Mouse (Mus musculus) MEL (cell line): ENCODE data around the gene Cdk2ap2. TPM values are rescaled to one million over a fixed set of nuclear protein-coding genes. Genes with fewer than 3 reads are reported as not detected.

Experiments
- DNase-seq: peaks from one replicate; pipeline ENCODE4 v3.0.0; 2011; ENCODE audit warnings: low read depth, low spot score
- H3K27ac ChIP-seq: 2 replicates; pipeline ENCODE4 v1.5.1; 2012; ENCODE audit warnings: low read depth, mild to moderate bottlenecking, control low read depth, low read length, moderate library complexity; ENCODE audit not compliant: control insufficient read depth
- H3K27me3 ChIP-seq, 2 experiments: fragments of 150-350 bp in 1 of 2; sonication (generic) in 1 of 2; 2 replicates each; pipeline ENCODE4 v1.6.1; 2012; ENCODE audit warnings: low read length in 2 of 2, mild to moderate bottlenecking in 2 of 2, improper control_type of control experiment in 1 of 2, moderate library complexity in 1 of 2; ENCODE audit not compliant: insufficient read depth in 2 of 2, control insufficient read depth in 1 of 2
- H3K36me3 ChIP-seq, 2 experiments: 2 replicates each; pipeline ENCODE4 v1.6.1; 2012 to 2014; ENCODE audit warnings: low read length in 2 of 2, improper control_type of control experiment in 1 of 2, inconsistent platforms in 1 of 2, mild to moderate bottlenecking in 1 of 2; ENCODE audit not compliant: insufficient read depth in 2 of 2, control insufficient read depth in 1 of 2
- H3K4me1 ChIP-seq, 2 experiments: fragments of 150-350 bp in 1 of 2; sonication (generic) in 1 of 2; 2 replicates each; pipeline ENCODE4 v1.6.1; 2012; ENCODE audit warnings: low read length in 2 of 2, improper control_type of control experiment in 1 of 2, mild to moderate bottlenecking in 1 of 2; ENCODE audit not compliant: insufficient read depth in 2 of 2, control insufficient read depth in 1 of 2
- H3K4me3 ChIP-seq, 2 experiments: fragments of 150-350 bp in 1 of 2; sonication (generic) in 1 of 2; 2 replicates each; pipeline ENCODE4 v1.5.1; 2012; ENCODE audit warnings: low read depth in 2 of 2, low read length in 2 of 2, mild to moderate bottlenecking in 2 of 2, moderate library complexity in 2 of 2, control low read depth in 1 of 2, improper control_type of control experiment in 1 of 2; ENCODE audit not compliant: control insufficient read depth in 1 of 2, insufficient read depth in 1 of 2
- H3K79me2 ChIP-seq: 2 replicates; pipeline ENCODE4 v1.6.1; 2012; ENCODE audit warnings: mild to moderate bottlenecking, low read length, moderate library complexity; ENCODE audit not compliant: control insufficient read depth, poor library complexity, insufficient read depth
- H3K9ac ChIP-seq: 2 replicates; pipeline ENCODE4 v1.6.1; 2012; ENCODE audit warnings: low read depth, mild to moderate bottlenecking, control low read depth, low read length, moderate library complexity; ENCODE audit not compliant: control insufficient read depth, poor library complexity, severe bottlenecking
- H3K9me3 ChIP-seq: fragments of 150-350 bp; sonication (generic); replicated peaks from 2 replicates; pipeline ENCODE4 v1.6.1; 2012; ENCODE audit warnings: mild to moderate bottlenecking, low read length, improper control_type of control experiment, moderate library complexity; ENCODE audit not compliant: insufficient read depth
- BHLHE40 ChIP-seq: IDR thresholded peaks from 2 replicates; pipeline ENCODE4 v1.6.1; 2012; ENCODE audit warnings: low read depth, mild to moderate bottlenecking, inconsistent platforms, low read length, improper control_type of control experiment, borderline replicate concordance
- CHD1 ChIP-seq: IDR thresholded peaks from 2 replicates; pipeline ENCODE4 v1.6.1; 2012; ENCODE audit warnings: low read depth, mild to moderate bottlenecking, inconsistent platforms, low read length, improper control_type of control experiment
- CHD2 ChIP-seq: IDR thresholded peaks from 2 replicates; pipeline ENCODE4 v1.6.1; 2011; ENCODE audit warnings: low read length, improper control_type of control experiment
- CTCF ChIP-seq, 3 experiments: IDR thresholded peaks in 2 of 3; conservative IDR thresholded peaks in 1 of 3; 2 replicates each; pipeline ENCODE4 v1.5.1; 2011 to 2012; ENCODE audit warnings: low read length in 3 of 3, low read depth in 2 of 3, mild to moderate bottlenecking in 2 of 3, improper control_type of control experiment in 1 of 3, inconsistent platforms in 1 of 3, mixed read lengths in 1 of 3, moderate library complexity in 1 of 3; ENCODE audit not compliant: control insufficient read depth in 1 of 3, insufficient read depth in 1 of 3, poor library complexity in 1 of 3, severe bottlenecking in 1 of 3
- ELF1 ChIP-seq: IDR thresholded peaks from 2 replicates; pipeline ENCODE4 v1.6.1; 2014; ENCODE audit warnings: low read depth, mild to moderate bottlenecking, inconsistent platforms, low read length, improper control_type of control experiment, moderate library complexity
- ETS1 ChIP-seq: IDR thresholded peaks from 2 replicates; pipeline ENCODE4 v1.6.1; 2012; ENCODE audit warnings: low read depth, mild to moderate bottlenecking, inconsistent platforms, low read length, improper control_type of control experiment, moderate library complexity
- JUND ChIP-seq: IDR thresholded peaks from 2 replicates; pipeline ENCODE4 v1.6.1; 2011; ENCODE audit warnings: low read depth, mild to moderate bottlenecking, improper control_type of control experiment, low read length
- KAT2A ChIP-seq: conservative IDR thresholded peaks from 2 replicates; pipeline ENCODE4 v1.6.1; 2012; ENCODE audit warnings: low read depth, low read length, improper control_type of control experiment, inconsistent platforms
- MAFK ChIP-seq: IDR thresholded peaks from 2 replicates; pipeline ENCODE4 v1.6.1; 2011; ENCODE audit warnings: low read depth, mild to moderate bottlenecking, low read length, improper control_type of control experiment, borderline replicate concordance
- MAZ ChIP-seq: IDR thresholded peaks from 2 replicates; pipeline ENCODE4 v1.6.1; 2012; ENCODE audit warnings: low read depth, mild to moderate bottlenecking, inconsistent platforms, low read length, improper control_type of control experiment
- MEF2A ChIP-seq: IDR thresholded peaks from 2 replicates; pipeline ENCODE4 v1.6.1; 2014; ENCODE audit warnings: low read depth, mild to moderate bottlenecking, inconsistent platforms, low read length, improper control_type of control experiment; ENCODE audit not compliant: poor library complexity, insufficient replicate concordance, severe bottlenecking; ENCODE audit errors: extremely low read depth
- MXI1 ChIP-seq: IDR thresholded peaks from 2 replicates; pipeline ENCODE4 v1.6.1; 2011; ENCODE audit warnings: mild to moderate bottlenecking, low read depth, low read length, improper control_type of control experiment
- MYB ChIP-seq: IDR thresholded peaks from 2 replicates; pipeline ENCODE4 v1.6.1; 2011; ENCODE audit warnings: mild to moderate bottlenecking, low read depth, low read length, improper control_type of control experiment
- NELFE ChIP-seq: IDR thresholded peaks from 2 replicates; pipeline ENCODE4 v1.6.1; 2011; ENCODE audit warnings: low read depth, low read length, improper control_type of control experiment
- POLR2A ChIP-seq, 2 experiments: IDR thresholded peaks; 2 replicates each; pipeline ENCODE4 v1.6.1; 2011 to 2012; ENCODE audit warnings: low read length in 2 of 2, mild to moderate bottlenecking in 2 of 2, control low read depth in 1 of 2, improper control_type of control experiment in 1 of 2, low read depth in 1 of 2, moderate library complexity in 1 of 2; ENCODE audit not compliant: control insufficient read depth in 1 of 2, insufficient read depth in 1 of 2, poor library complexity in 1 of 2
- RAD21 ChIP-seq: IDR thresholded peaks from 2 replicates; pipeline ENCODE4 v1.6.1; 2011; ENCODE audit warnings: mild to moderate bottlenecking, low read depth, low read length, improper control_type of control experiment
- SIN3A ChIP-seq: IDR thresholded peaks from 2 replicates; pipeline ENCODE4 v1.6.1; 2012; ENCODE audit warnings: low read length, improper control_type of control experiment, inconsistent platforms
- SMC3 ChIP-seq: IDR thresholded peaks from 2 replicates; pipeline ENCODE4 v1.6.1; 2011; ENCODE audit warnings: low read depth, low read length, improper control_type of control experiment
- TAL1 ChIP-seq: IDR thresholded peaks from 2 replicates; pipeline ENCODE4 v1.6.1; 2012; ENCODE audit warnings: mild to moderate bottlenecking, inconsistent platforms, low read length, moderate library complexity, mixed read lengths
- TBP ChIP-seq: IDR thresholded peaks from 2 replicates; pipeline ENCODE4 v1.8.0; 2011; ENCODE audit warnings: low read depth, low read length, improper control_type of control experiment
- TCF12 ChIP-seq: IDR thresholded peaks from 2 replicates; pipeline ENCODE4 v1.6.1; 2014; ENCODE audit warnings: low read depth, mild to moderate bottlenecking, inconsistent platforms, low read length, improper control_type of control experiment, moderate library complexity
- UBTF ChIP-seq: IDR thresholded peaks from 2 replicates; pipeline ENCODE4 v1.6.1; 2012; ENCODE audit warnings: low read depth, mild to moderate bottlenecking, inconsistent platforms, low read length, improper control_type of control experiment, moderate library complexity, borderline replicate concordance; ENCODE audit not compliant: insufficient read depth
- USF1 ChIP-seq: IDR thresholded peaks from 2 replicates; pipeline ENCODE4 v1.6.1; 2014; ENCODE audit warnings: low read depth, mild to moderate bottlenecking, inconsistent platforms, low read length, improper control_type of control experiment, moderate library complexity
- ZC3H11A ChIP-seq: IDR thresholded peaks from 2 replicates; pipeline ENCODE4 v1.6.1; 2012; ENCODE audit warnings: low read depth, mild to moderate bottlenecking, inconsistent platforms, low read length, improper control_type of control experiment
- ZKSCAN1 ChIP-seq: IDR thresholded peaks from 2 replicates; pipeline ENCODE4 v1.6.1; 2012; ENCODE audit warnings: low read depth, mild to moderate bottlenecking, inconsistent platforms, low read length, improper control_type of control experiment, moderate library complexity
- ZMIZ1 ChIP-seq: IDR thresholded peaks from 2 replicates; pipeline ENCODE4 v1.6.1; 2012; ENCODE audit warnings: low read depth, mild to moderate bottlenecking, inconsistent platforms, low read length, improper control_type of control experiment, moderate library complexity
- ZNF384 ChIP-seq: IDR thresholded peaks from 2 replicates; pipeline ENCODE4 v1.6.1; 2012; ENCODE audit warnings: low read depth, mild to moderate bottlenecking, inconsistent platforms, low read length, improper control_type of control experiment
- polyA plus RNA-seq, 2 experiments: library from polyadenylated mRNA; stranded (reverse) in 1 of 2; unstranded in 1 of 2; fragments of >175 nt in 1 of 2; fragments of >200 nt in 1 of 2; gene quantifications; 2 replicates each; pipeline versions ENCODE4 v1.2.1 to v1.2.4; 2012; ENCODE audit warnings: low replicate concordance in 2 of 2, low read depth in 1 of 2; ENCODE audit not compliant: insufficient read length in 2 of 2, insufficient read depth in 1 of 2, missing spikeins in 1 of 2
- total RNA-seq: library from RNA; depleted of rRNA; stranded (reverse); fragments of 300-350 nt; gene quantifications from 2 replicates; pipeline ENCODE4 v1.2.3, GENCODE M21; 2012

The Cdk2ap2 gene
- total and polyA plus RNA-seq, 3 experiments: 53.5 to 97.6 TPM; not detected in 1

GRCm38 (mm10) chr19:4072706-4073424 lies 24.1 kb upstream of the Cdk2ap2 start:
- H3K79me2 ChIP-seq: no peaks in the 10 kb centered on the region
- no peak overlapping the region for H3K9ac ChIP-seq
- no peak overlapping the region for H3K27ac ChIP-seq
- H3K4me3 ChIP-seq: no peak overlapping the region
- TF ChIP-seq JUND (no peak), MXI1 (no peak), ELF1 (no peak), ZNF384 (no peak), TBP (no peak), POLR2A (IDR thresholded peaks at IDR 0.05; ENCODE audit: control insufficient read depth in 1 of 2, insufficient read depth in 1 of 2, low read depth in 1 of 2, low read length in 2 of 2, poor library complexity in 1 of 2) (no peak), ZC3H11A (no peak), ZMIZ1 (no peak), USF1 (no peak), TCF12 (no peak), SMC3 (no peak), CHD2 (no peak), MEF2A (no peak), KAT2A (no peak), CHD1 (no peak), CTCF (IDR thresholded peaks at IDR 0.05 in 2 of 3, conservative IDR thresholded peaks at IDR 0.05 in 1 of 3; ENCODE audit: control insufficient read depth in 1 of 3, insufficient read depth in 1 of 3, low read depth in 2 of 3, low read length in 3 of 3, poor library complexity in 1 of 3, severe bottlenecking in 1 of 3) (no peak)
- TF ChIP-seq, all 39 proteins: peak for 0
- Histone ChIP-seq H3K4me1 (no peaks in the 10 kb centered on the region), H3K9me3 (no peaks in the 10 kb centered on the region), H3K27me3 (peaks cover 9 to 11% of the 10 kb centered on the region in 2 experiments), H3K36me3 (no peaks in the 10 kb centered on the region)
- DNase-seq: no peak

- no peaks in the 10 kb centered on the region for H3K9me3 ChIP-seq
- H3K79me2 ChIP-seq: no peaks in the 10 kb centered on the region
- no peaks in the 10 kb centered on the region for H3K36me3 ChIP-seq
- peaks cover 0 to 5% of the 10 kb centered on the region in 2 experiments; a peak in 1 of 4 replicates for H3K4me1 ChIP-seq
- no peak overlapping the region for H3K27ac ChIP-seq
- no peak overlapping the region for H3K4me3 ChIP-seq
- no peak for DNase-seq
- H3K9ac ChIP-seq: no peak overlapping the region
- TF ChIP-seq TCF12: no peak
- TF ChIP-seq MXI1: no peak
- TF ChIP-seq ZMIZ1: no peak
- no peak for TF ChIP-seq SIN3A
- no peak for TF ChIP-seq BHLHE40
- no peak for TF ChIP-seq ZC3H11A
- TF ChIP-seq USF1: no peak
- no peak for TF ChIP-seq ETS1
- no peak for TF ChIP-seq MAZ
- TF ChIP-seq KAT2A: no peak
- TF ChIP-seq JUND: no peak
- no peak for TF ChIP-seq RAD21
- no peak for TF ChIP-seq MYB
- no peak for TF ChIP-seq UBTF
- no peak for TF ChIP-seq TAL1
- no peak for TF ChIP-seq ZKSCAN1
- no peak for TF ChIP-seq MAFK
- no peak for TF ChIP-seq NELFE
- H3K27me3 ChIP-seq: peaks cover 9 to 11% of the 10 kb centered on the region in 2 experiments
These were observed 21.5 kb upstream of the Cdk2ap2 start for GRCm38 (mm10) chr19:4075531-4075930.
